Mouse (Mus musculus): ENCODE results near the gene Rnf181. TPM values are rescaled to one million over a fixed set of nuclear protein-coding genes. Genes with fewer than 3 reads are reported as not detected.

Rnf181 gene
- polyA plus RNA-seq (2015; fragmentation: Nextera tagmentation; extraction: Ambion mirVana): 153 and 164 TPM in 2 replicates

DNA sequence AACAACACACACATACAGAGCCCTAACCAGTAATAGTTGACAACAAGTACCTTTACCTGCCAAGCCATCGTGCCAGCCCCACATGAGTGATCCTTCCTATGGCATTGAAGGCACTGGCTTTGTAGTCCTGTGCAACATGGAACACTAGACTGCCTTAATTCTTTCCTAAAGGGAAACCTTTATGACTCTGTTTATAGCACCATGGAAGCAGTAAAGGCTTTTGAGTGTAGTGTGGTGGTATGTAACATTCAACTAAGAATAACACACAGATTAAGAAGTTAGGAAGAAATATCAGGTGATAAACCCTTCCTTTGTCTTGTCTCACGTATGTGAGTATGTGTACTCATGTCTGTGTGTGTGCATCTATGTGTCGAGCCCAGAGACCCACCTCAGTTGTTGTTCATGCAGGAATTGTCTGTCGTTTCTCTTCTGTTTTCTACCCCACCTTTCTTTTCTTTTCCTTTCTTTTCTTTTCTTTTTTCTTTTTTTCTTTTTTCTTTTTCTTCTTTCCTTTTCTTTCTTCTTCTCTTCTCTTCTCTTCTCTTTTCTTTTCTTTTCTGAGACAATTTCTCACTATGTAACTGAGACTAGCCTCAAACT, at the start of gene Rnf181:
Gene Rnf181 (minus strand): TSS at position 113 of the 600 bp plus-strand sequence.
- WGBS: 78% methylated on average over 4 of the region's 4 CpGs
- no peaks in the 10 kb centered on the region for H3K36me3 ChIP-seq (ENCODE audit: insufficient read depth, low read length)

DNA sequence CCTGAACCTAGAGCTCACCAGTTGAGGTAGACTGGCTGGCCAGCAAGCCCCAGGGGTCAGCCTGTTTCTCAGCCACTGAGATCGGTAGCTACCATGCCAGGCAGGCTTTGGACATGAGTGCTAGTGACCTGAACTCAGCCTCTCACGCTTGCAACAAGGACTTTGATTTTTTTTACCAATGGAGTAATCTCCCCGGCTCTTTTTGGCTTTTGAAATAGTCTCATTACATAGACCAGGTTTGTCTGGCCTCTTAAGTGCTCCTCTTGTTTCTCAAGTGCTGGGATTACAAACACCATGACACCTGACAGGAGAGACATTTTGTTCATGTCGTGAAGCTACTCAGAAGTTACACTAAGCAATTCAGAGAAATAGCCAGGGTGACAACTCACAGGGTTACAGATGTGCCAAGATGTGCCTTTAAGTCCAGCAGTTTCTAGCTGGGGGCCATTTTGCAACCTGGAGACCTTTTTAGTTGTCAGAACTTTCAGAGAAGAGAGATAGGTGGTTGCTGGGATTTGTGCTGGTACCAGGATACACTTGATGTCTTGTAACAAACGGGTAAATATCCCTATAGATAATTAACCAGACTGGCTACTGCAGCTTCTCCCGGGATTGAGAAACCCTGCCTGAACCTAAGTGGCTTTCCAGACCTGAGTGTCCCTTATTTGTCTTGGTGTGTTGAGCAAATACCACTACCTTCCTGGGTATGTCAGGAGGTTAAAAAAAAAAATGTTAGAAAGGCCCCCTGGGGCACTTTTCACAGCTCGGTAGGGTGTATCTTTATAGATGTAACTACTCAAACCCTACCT, 49.4 kb upstream of the Rnf181 start:
- no peaks in the 10 kb centered on the region for H3K9me3 ChIP-seq (ENCODE audit: low read length)
- 82% methylated on average over 7 of the region's 7 CpGs for WGBS
- H3K27me3 ChIP-seq (ENCODE audit: insufficient read depth, low read length): no peaks in the 10 kb centered on the region
- no peak overlapping the region for H3K27ac ChIP-seq (ENCODE audit: low read length)
- ATAC-seq (ENCODE audit: low FRiP score, low TSS enrichment): no peak
- 0 out of 2 replicates have a peak overlapping the region, but pooled peaks have one; percentile 16 for H3K9ac ChIP-seq (replicated peaks; ENCODE audit: low read length)
- peaks cover 23% of the 10 kb centered on the region for H3K4me1 ChIP-seq (ENCODE audit: insufficient read depth, low read length)
- H3K4me3 ChIP-seq (ENCODE audit: low read length): no peak overlapping the region
- peaks cover 25% of the 10 kb centered on the region for H3K36me3 ChIP-seq (ENCODE audit: insufficient read depth, low read length)
- no peak overlapping the region for H3K4me2 ChIP-seq (replicated peaks; ENCODE audit: low read depth, low read length)

More for the DNA sequence above, at the start of gene Rnf181:
- Histone ChIP-seq H3K9me3 (ENCODE audit: low read length) (no peaks in the 10 kb centered on the region), H3K27me3 (ENCODE audit: insufficient read depth, low read length) (no peaks in the 10 kb centered on the region), H3K4me2 (replicated peaks; ENCODE audit: low read depth, low read length) (no peak within 1 kb of the TSS), H3K4me3 (ENCODE audit: low read length) (no peak within 1 kb of the TSS), H3K27ac (ENCODE audit: low read length) (no peak within 1 kb of the TSS), H3K9ac (replicated peaks; ENCODE audit: low read length) (no peak within 1 kb of the TSS), H3K4me1 (ENCODE audit: insufficient read depth, low read length) (peaks cover 11% of the 10 kb centered on the region)
- ATAC-seq (ENCODE audit: low FRiP score, low TSS enrichment): no peak

DNA sequence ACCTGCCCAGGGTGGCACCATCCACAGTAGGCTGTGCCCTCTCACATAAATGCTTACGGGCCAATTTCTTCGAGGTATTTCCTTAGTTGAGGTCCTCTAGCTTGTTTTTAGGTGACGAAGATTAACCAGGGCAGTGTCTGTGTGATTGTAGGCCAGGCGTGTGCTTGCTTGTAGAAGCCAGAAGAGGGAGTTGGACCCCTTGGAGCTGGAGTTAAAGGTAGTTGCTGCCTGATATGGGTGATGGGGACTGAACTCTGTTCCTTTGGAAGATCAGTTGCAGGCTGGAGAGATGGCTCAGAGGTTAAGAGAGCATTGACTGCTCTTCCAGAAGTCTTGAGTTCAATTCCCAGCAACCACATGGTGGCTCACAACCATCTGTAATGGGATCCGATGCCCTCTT, 48.4 kb upstream of the Rnf181 start:
- peak overlapping the region; percentile 82 for H3K4me3 ChIP-seq (ENCODE audit: low read length)
- peaks cover 19% of the 10 kb centered on the region for H3K36me3 ChIP-seq (ENCODE audit: insufficient read depth, low read length)
- peak overlapping the region; percentile 93 for H3K9ac ChIP-seq (replicated peaks; ENCODE audit: low read length)
- no peak for ATAC-seq (ENCODE audit: low FRiP score, low TSS enrichment)
- H3K27ac ChIP-seq (ENCODE audit: low read length): no peak overlapping the region
- WGBS: 86% methylated on average over 5 of the region's 5 CpGs
- H3K4me1 ChIP-seq (ENCODE audit: insufficient read depth, low read length): peaks cover 23% of the 10 kb centered on the region
- peak overlapping the region; percentile 76 for H3K4me2 ChIP-seq (replicated peaks; ENCODE audit: low read depth, low read length)
- H3K9me3 ChIP-seq (ENCODE audit: low read length): no peaks in the 10 kb centered on the region
- H3K27me3 ChIP-seq (ENCODE audit: insufficient read depth, low read length): no peaks in the 10 kb centered on the region

DNA sequence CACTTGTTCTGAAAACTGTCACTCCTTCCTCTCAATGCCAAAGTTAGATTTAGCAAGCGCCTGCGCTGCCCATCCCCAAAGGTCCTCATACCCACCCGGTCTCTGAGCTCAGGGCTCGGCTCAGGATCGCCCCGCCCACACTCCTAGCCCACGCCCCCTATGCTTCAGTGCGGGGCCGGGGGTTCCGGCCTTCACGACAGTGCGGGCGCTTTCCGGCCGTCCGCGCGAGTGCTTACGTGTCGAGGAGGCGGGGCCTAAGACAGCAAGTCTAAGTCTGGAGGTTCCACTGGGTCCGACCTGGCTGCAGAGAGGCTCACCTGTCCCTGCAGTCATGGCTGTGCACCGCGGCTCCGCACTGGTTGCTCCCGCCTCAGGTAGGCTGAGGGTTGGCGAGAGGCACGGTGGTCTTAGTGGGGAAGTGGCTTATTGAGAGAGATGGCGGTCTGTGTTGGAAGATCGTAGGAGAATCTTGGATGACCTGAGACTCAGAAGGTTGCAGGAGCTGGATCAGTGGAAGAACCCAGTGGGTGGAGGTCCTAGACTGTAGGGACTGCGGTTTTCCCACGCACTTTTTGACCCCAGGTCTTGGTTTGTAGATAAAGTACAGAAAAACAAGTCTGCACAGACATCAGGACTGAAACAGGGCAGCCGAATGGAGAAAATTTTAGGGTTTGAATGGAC, 47.5 kb upstream of the Rnf181 start, which contains the start of gene Ggcx:
Gene Ggcx (plus strand): TSS at position 233 of the 681 bp plus-strand sequence.
- no peaks in the 10 kb centered on the region for H3K27me3 ChIP-seq (ENCODE audit: insufficient read depth, low read length)
- under 1% methylated on average over 33 of the region's 33 CpGs for WGBS
- H3K9me3 ChIP-seq (ENCODE audit: low read length): no peaks in the 10 kb centered on the region
- peak within 1 kb of the TSS; percentile 72 for H3K27ac ChIP-seq (ENCODE audit: low read length)
- H3K4me3 ChIP-seq (ENCODE audit: low read length): peak within 1 kb of the TSS; percentile 82
- peaks cover 23% of the 10 kb centered on the region for H3K4me1 ChIP-seq (ENCODE audit: insufficient read depth, low read length)
- H3K9ac ChIP-seq (replicated peaks; ENCODE audit: low read length): peak within 1 kb of the TSS; percentile 93
- H3K4me2 ChIP-seq (replicated peaks; ENCODE audit: low read depth, low read length): peak within 1 kb of the TSS; percentile 76
- ATAC-seq (ENCODE audit: low FRiP score, low TSS enrichment): peak; percentile 97
- H3K36me3 ChIP-seq (ENCODE audit: insufficient read depth, low read length): peaks cover 18% of the 10 kb centered on the region

DNA sequence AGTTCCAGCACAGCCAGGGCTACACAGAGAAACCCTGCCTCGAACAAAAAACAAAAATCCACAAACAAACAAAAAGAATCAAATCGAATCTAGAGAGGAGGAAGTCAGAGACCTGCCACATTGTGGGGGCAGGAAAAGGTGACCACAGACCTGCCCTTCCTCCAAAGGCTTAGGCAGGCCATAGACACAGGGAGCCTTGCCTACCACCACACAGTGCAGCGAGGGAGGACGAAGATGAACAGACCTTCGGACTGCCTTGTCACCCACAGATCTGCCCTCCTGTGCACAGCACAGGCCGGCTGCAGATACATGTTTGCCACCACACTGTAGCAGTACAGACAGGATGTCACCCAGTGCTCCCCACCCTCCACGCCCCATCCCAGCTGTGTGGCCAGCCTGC, 43.8 kb upstream of the Rnf181 start:
- 75% methylated on average over 7 of the region's 7 CpGs for WGBS
- H3K9ac ChIP-seq (replicated peaks; ENCODE audit: low read length): no peak overlapping the region
- H3K4me1 ChIP-seq (ENCODE audit: insufficient read depth, low read length): peaks cover 13% of the 10 kb centered on the region
- no peak overlapping the region for H3K4me3 ChIP-seq (ENCODE audit: low read length)
- H3K9me3 ChIP-seq (ENCODE audit: low read length): no peaks in the 10 kb centered on the region
- ATAC-seq (ENCODE audit: low FRiP score, low TSS enrichment): no peak
- H3K4me2 ChIP-seq (replicated peaks; ENCODE audit: low read depth, low read length): no peak overlapping the region
- no peaks in the 10 kb centered on the region for H3K27me3 ChIP-seq (ENCODE audit: insufficient read depth, low read length)
- no peak overlapping the region for H3K27ac ChIP-seq (ENCODE audit: low read length)
- H3K36me3 ChIP-seq (ENCODE audit: insufficient read depth, low read length): no peaks in the 10 kb centered on the region

DNA sequence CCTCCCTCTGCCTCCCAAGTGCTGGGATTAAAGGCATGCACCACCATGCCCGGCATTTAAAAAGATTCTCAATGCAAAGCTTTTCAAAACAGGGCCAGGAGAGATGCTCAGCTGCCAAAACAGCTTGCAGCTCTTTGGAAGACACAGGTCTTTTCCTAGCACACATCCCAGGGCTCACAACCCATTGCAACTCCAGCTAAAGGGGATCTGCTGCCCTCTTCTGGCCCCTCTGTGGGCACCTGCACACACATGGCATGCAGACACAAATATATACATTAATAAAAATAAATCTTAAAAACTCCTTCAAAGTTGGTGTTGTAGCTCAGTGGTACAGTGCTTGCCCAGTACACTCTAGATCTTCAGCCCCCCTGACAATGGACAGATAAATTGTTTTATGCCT, 43.2 kb upstream of the Rnf181 start:
- peaks cover 8% of the 10 kb centered on the region for H3K4me1 ChIP-seq (ENCODE audit: insufficient read depth, low read length)
- H3K36me3 ChIP-seq (ENCODE audit: insufficient read depth, low read length): no peaks in the 10 kb centered on the region
- no peak overlapping the region for H3K9ac ChIP-seq (replicated peaks; ENCODE audit: low read length)
- H3K4me3 ChIP-seq (ENCODE audit: low read length): no peak overlapping the region
- H3K27me3 ChIP-seq (ENCODE audit: insufficient read depth, low read length): no peaks in the 10 kb centered on the region
- no peak overlapping the region for H3K4me2 ChIP-seq (replicated peaks; ENCODE audit: low read depth, low read length)
- WGBS: 15% methylated on average over 1 of the region's 1 CpGs
- no peak for ATAC-seq (ENCODE audit: low FRiP score, low TSS enrichment)
- no peaks in the 10 kb centered on the region for H3K9me3 ChIP-seq (ENCODE audit: low read length)
- no peak overlapping the region for H3K27ac ChIP-seq (ENCODE audit: low read length)

DNA sequence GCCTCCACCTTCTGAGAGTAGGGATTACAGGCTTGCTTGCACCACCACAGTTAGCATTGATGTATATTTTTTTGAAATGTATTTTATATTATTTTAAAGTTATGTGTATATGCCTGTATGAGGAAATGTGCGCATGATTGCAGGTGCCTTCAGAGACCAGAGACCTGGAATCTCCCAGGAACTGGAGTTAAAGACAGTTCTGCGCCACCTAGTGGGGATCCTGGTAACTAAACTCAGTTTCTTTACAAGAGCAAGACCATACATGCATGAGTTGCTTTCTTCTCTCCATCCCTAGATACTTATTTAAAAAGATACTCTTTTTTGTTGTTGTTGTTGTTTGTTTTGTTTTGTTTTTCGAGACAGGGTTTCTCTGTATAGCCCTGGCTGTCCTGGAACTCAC, 42.8 kb upstream of the Rnf181 start:
- ATAC-seq (ENCODE audit: low FRiP score, low TSS enrichment): no peak
- Histone ChIP-seq H3K4me3 (ENCODE audit: low read length) (no peak overlapping the region), H3K27me3 (ENCODE audit: insufficient read depth, low read length) (no peaks in the 10 kb centered on the region), H3K4me1 (ENCODE audit: insufficient read depth, low read length) (peaks cover 5% of the 10 kb centered on the region), H3K9ac (replicated peaks; ENCODE audit: low read length) (no peak overlapping the region), H3K9me3 (ENCODE audit: low read length) (no peaks in the 10 kb centered on the region), H3K4me2 (replicated peaks; ENCODE audit: low read depth, low read length) (no peak overlapping the region), H3K27ac (ENCODE audit: low read length) (no peak overlapping the region), H3K36me3 (ENCODE audit: insufficient read depth, low read length) (no peaks in the 10 kb centered on the region)
- 17% methylated on average over 3 of the region's 3 CpGs for WGBS

DNA sequence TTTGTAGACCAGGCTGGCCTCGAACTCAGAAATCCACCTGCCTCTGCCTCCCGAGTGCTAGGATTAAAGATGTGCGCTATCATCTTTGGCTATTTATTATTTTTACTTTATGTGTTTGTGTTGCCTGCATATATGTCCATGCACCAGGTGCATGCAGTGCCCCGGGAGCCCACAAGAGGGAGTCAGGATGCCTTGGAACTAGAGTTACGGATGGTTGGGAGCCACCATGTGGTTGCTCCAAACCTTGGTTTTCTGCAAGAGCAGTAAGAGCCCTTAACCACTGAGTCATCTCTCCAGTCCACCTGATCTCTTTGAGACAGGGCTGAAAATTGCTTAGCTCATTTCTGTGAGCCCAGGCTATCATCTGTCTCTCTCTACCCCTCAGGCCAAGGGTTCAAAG, 40.4 kb upstream of the Rnf181 start:
- peak; percentile 85 for ATAC-seq (ENCODE audit: low FRiP score, low TSS enrichment)
- H3K9me3 ChIP-seq (ENCODE audit: low read length): no peaks in the 10 kb centered on the region
- no peak overlapping the region for H3K4me2 ChIP-seq (replicated peaks; ENCODE audit: low read depth, low read length)
- H3K27me3 ChIP-seq (ENCODE audit: insufficient read depth, low read length): no peaks in the 10 kb centered on the region
- no peak overlapping the region for H3K4me3 ChIP-seq (ENCODE audit: low read length)
- H3K4me1 ChIP-seq (ENCODE audit: insufficient read depth, low read length): no peaks in the 10 kb centered on the region
- no peak overlapping the region for H3K9ac ChIP-seq (replicated peaks; ENCODE audit: low read length)
- WGBS: 7% methylated on average over 5 of the region's 5 CpGs
- no peaks in the 10 kb centered on the region for H3K36me3 ChIP-seq (ENCODE audit: insufficient read depth, low read length)
- H3K27ac ChIP-seq (ENCODE audit: low read length): no peak overlapping the region

DNA sequence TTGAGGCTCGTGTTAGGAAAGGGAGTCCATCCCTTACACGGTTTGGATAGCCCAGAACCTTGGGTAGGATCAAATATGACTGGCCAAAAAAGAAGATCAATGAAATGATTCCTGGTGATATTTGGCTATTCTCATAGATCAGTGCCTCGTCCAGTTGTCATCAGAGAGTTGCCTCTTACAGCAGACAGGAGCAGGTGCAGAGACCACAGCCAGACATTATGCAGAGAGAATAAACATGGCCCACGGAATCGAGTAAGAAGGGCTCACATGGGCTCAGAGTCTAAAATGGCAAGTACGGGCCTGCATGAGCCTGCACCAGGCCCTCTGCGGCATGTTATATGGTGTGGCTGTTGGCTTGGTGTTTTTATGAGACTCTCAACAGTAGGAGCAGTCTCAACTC, 38.6 kb upstream of the Rnf181 start:
- Histone ChIP-seq H3K4me2 (replicated peaks; ENCODE audit: low read depth, low read length) (no peak overlapping the region), H3K4me1 (ENCODE audit: insufficient read depth, low read length) (no peaks in the 10 kb centered on the region), H3K9ac (replicated peaks; ENCODE audit: low read length) (no peak overlapping the region), H3K4me3 (ENCODE audit: low read length) (no peak overlapping the region), H3K9me3 (ENCODE audit: low read length) (no peaks in the 10 kb centered on the region), H3K36me3 (ENCODE audit: insufficient read depth, low read length) (no peaks in the 10 kb centered on the region), H3K27ac (ENCODE audit: low read length) (no peak overlapping the region), H3K27me3 (ENCODE audit: insufficient read depth, low read length) (no peaks in the 10 kb centered on the region)
- 82% methylated on average over 7 of the region's 7 CpGs for WGBS
- no peak for ATAC-seq (ENCODE audit: low FRiP score, low TSS enrichment)
